Mouse (Mus musculus) heart, embryonic 16.5 days (tissue): Measurements from ENCODE around the gene Naxd. TPM values are rescaled to one million over a fixed set of nuclear protein-coding genes. Genes with fewer than 3 reads are reported as not detected.
A peak's percentile ranks its signal among the peaks of the same experiment; 100 is the strongest.
"Not testable (repeated sequence)": the region's sequence is repeated elsewhere in the genome, so short reads cannot be mapped to it uniquely, and the experiment has no call there.

ENCODE experiments used
- ATAC-seq: fragments of 200-750 bp; cut with Nextera tagmentation; replicated peaks from 2 replicates; pipeline ENCODE4 v1.8.0; 2017; ENCODE audit warnings: moderate number of reproducible peaks; ENCODE audit not compliant: insufficient read depth, low FRiP score; ENCODE audit errors: extremely low read depth
- H3K27ac ChIP-seq: fragments of 300-500 bp; sonication (generic); 2 replicates; pipeline ENCODE4 v1.5.1; 2014; ENCODE audit warnings: mild to moderate bottlenecking, low read length, control low read depth, moderate library complexity
- H3K27me3 ChIP-seq: fragments of 300-500 bp; sonication (generic); 2 replicates; pipeline ENCODE4 v1.6.1; 2014; ENCODE audit warnings: low read length, mixed read lengths; ENCODE audit not compliant: control insufficient read depth, insufficient read depth
- H3K36me3 ChIP-seq: fragments of 300-500 bp; sonication (generic); 2 replicates; pipeline ENCODE4 v1.6.1; 2014; ENCODE audit not compliant: control insufficient read depth, insufficient read depth
- H3K4me1 ChIP-seq: fragments of 300-500 bp; sonication (generic); 2 replicates; pipeline ENCODE4 v1.6.1; 2014; ENCODE audit warnings: low read length, mixed read lengths; ENCODE audit not compliant: control insufficient read depth, insufficient read depth
- H3K4me2 ChIP-seq: fragments of 300-500 bp; sonication (generic); 2 replicates; pipeline ENCODE4 v1.6.1; 2014; ENCODE audit warnings: low read depth, mild to moderate bottlenecking, control low read depth, low read length
- H3K4me3 ChIP-seq: fragments of 300-500 bp; sonication (generic); 2 replicates; pipeline ENCODE4 v1.5.1; 2014; ENCODE audit warnings: mild to moderate bottlenecking, control low read depth, low read length
- H3K9ac ChIP-seq: fragments of 300-500 bp; sonication (generic); 2 replicates; pipeline ENCODE4 v1.6.1; 2014; ENCODE audit warnings: low read length, control low read depth
- H3K9me3 ChIP-seq: fragments of 300-500 bp; sonication (generic); replicated peaks from 2 replicates; pipeline ENCODE4 v1.6.1; 2016; ENCODE audit warnings: low read length; ENCODE audit not compliant: control insufficient read depth
- WGBS: fragments of 180-500 bp; shearing (Covaris S2); extraction: QIAGEN DNeasy Blood & Tissue Kit; methylation state at CpG from one replicate; pipeline ENCODE4 v1.1.7; 2014; 5-methylcytosine and 5-hydroxymethylcytosine counted together
- polyA plus RNA-seq: library from polyadenylated mRNA; unstranded; fragments of >200 nt; fragmentation: Nextera tagmentation; extraction: Ambion mirVana; gene quantifications from 2 replicates; pipeline ENCODE4 v1.2.1, GENCODE M21; 2015

Naxd gene
- polyA plus RNA-seq, 1 experiment from 2014 or later, result 90.8 TPM

DNA sequence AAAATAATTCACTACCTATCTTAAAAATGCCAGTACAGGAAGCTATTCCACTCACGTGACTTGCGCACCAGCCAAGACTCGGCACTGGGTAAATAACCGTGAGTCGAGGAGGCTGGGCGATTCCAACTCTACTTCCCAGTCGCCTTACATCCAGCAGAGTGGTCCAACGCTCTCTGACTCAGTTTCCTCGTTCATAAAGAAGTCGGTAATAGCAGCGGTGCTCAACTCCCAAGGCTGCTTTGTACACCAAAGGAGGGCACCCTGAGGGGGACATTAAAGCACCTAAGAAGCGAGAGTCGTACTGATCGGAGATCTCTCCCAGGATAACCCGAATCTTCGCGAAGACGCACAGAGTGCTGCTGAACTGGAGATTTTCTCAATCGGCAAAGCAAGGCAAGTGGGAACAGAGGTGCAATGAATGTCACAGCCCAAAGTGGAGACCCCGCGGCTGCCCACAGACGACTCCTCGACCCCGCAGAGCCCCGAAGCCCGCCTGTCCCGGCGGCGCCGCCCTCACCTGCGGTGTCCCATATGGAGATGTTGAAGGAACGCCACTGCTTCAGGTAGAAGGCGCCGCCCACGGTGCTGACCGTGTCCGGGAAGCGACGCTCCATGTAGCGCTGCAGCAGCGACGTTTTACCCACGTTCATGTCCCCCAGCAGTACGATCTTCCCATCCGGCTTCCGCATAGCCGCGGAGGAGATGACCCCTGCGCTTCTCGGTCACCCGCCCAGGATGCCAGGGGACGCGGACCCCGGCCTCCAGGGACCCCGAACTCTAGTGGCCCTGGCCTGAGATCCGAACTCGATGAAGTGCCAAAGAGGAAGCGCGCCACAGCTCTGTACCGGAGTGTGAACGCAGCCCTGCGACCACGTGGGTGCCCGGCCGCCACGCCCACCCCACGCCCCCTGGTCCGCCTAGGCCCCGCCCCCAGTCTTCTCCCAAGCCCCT lies 19.2 kb upstream of the Naxd start, which contains the start of gene Rab20:
Gene Rab20 (minus strand): TSS at position 900 of the 951 bp plus-strand sequence.
- no peaks in the 10 kb centered on the region; the same call in 1 of the 2 replicates for H3K27me3 ChIP-seq

DNA sequence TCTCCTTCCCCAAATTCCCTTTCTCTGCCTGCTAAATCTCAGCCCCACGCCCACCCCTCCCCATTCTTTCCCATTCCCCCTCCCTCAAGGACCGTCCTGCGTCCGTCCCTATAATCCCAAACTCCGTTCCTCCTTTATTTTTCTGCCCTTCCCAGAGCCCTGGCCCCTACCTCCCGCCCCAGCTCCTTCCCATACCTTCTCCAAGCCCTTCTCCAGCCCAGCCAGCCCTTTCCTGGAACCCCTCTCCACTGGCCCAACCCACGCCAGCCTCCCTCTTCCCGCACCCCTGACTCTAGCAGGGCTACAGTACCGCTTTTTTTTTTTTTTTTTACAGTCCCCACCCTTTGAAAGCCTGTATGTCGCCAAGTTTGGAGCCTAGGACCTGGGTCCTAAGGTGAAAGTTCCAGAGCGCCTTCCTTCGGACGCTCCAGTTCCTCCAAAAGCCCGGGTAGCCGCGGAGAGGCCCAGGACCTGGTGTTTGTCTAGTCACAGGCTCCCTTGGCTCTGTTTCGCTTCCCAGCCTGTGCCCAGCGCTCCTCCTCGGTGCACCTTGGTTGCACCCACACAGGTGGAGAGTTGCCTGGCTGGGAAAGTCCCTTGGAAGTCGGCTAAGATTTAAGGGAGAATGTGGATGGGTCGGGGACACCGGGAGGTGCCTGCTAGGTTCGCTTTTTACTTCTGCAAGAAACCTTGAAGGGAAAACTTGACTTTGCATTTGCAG lies 18.3 kb upstream of the Naxd start:
- Histone ChIP-seq H3K27me3 (no peaks in the 10 kb centered on the region; the same call in 1 of the 2 replicates), H3K27ac (peak overlapping the region; percentile 74)

More for the DNA sequence above, 19.2 kb upstream of the Naxd start, which contains the start of gene Rab20:
- WGBS, result under 1% methylated on average over 69 of the region's 69 CpGs
- peak; percentile 73 for ATAC-seq
- H3K27ac ChIP-seq, result peak within 1 kb of the TSS; percentile 97
- no peaks in the 10 kb centered on the region for H3K36me3 ChIP-seq
- peak within 1 kb of the TSS; percentile 91 for H3K9ac ChIP-seq
- peak within 1 kb of the TSS; percentile 95 for H3K4me2 ChIP-seq
- peaks cover 35% of the 10 kb centered on the region for H3K4me1 ChIP-seq
- H3K4me3 ChIP-seq, result peak within 1 kb of the TSS; percentile 84
- H3K9me3 ChIP-seq, result no peaks in the 10 kb centered on the region

DNA sequence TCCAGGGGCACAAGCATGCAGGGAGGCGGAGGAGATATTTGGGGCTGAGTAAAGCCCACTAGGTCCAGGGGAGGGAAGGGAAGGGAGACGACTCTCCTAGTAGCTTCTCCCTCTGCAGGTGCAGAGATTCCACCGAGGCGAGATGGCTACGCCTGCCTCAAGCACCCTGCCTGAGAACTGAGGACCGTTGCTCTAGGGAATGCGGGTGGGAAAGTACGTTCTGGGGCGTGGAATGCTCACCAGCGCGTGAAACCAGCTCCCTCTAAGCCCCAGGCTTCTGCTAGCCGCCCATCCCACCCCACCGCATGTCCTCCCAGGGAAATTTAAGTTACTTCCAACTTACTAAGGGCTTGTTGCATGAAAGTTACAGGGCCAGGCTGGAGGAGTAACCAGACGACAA lies 17.7 kb upstream of the Naxd start:
- Histone ChIP-seq H3K4me1 (peaks cover 20% of the 10 kb centered on the region), H3K36me3 (no peaks in the 10 kb centered on the region), H3K27me3 (no peaks in the 10 kb centered on the region; the same call in 1 of the 2 replicates), H3K4me2 (peak overlapping the region; percentile 95), H3K4me3 (peak overlapping the region; percentile 84), H3K9ac (peak overlapping the region; percentile 72), H3K9me3 (no peaks in the 10 kb centered on the region), H3K27ac (peak overlapping the region; percentile 74)
- WGBS, result 21% methylated on average over 14 of the region's 14 CpGs
- no peak for ATAC-seq

More for the DNA sequence above, 18.3 kb upstream of the Naxd start:
- Histone ChIP-seq H3K9ac (peak overlapping the region; percentile 72), H3K4me1 (peaks cover 26% of the 10 kb centered on the region), H3K9me3 (no peaks in the 10 kb centered on the region), H3K36me3 (no peaks in the 10 kb centered on the region), H3K4me3 (peak overlapping the region; percentile 84), H3K4me2 (peak overlapping the region; percentile 95)
- WGBS, result 5% methylated on average over 23 of the region's 23 CpGs
- ATAC-seq, result no peak

DNA sequence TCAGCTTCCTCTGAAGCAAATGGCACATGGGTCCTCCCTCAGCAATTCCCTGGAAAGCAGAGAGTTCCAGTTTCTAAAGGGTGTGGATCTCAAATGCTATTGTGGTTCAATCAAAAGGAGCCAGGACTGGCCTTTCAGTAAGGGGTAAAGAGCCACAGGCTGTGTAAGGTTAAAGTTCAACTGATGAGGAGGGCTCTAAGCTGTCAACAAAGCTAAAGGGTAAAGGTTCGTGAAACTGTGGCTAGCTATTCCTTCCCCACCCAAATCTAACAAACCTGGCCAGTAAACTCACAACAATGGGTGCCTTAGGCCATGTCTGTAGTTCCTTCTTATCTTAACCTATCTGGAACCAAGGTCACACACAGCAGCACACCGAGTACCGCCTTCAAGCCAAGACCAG lies 15.4 kb upstream of the Naxd start:
- 63% methylated on average over 3 of the region's 3 CpGs for WGBS
- no peaks in the 10 kb centered on the region for H3K9me3 ChIP-seq
- no peak for ATAC-seq
- H3K9ac ChIP-seq, result no peak overlapping the region
- H3K4me3 ChIP-seq, result no peak overlapping the region
- H3K27me3 ChIP-seq, result no peaks in the 10 kb centered on the region; the same call in 1 of the 2 replicates
- no peaks in the 10 kb centered on the region for H3K36me3 ChIP-seq
- H3K4me1 ChIP-seq, result peaks cover 12% of the 10 kb centered on the region
- H3K4me2 ChIP-seq, result peak overlapping the region; percentile 39
- peak overlapping the region; percentile 94 for H3K27ac ChIP-seq

DNA sequence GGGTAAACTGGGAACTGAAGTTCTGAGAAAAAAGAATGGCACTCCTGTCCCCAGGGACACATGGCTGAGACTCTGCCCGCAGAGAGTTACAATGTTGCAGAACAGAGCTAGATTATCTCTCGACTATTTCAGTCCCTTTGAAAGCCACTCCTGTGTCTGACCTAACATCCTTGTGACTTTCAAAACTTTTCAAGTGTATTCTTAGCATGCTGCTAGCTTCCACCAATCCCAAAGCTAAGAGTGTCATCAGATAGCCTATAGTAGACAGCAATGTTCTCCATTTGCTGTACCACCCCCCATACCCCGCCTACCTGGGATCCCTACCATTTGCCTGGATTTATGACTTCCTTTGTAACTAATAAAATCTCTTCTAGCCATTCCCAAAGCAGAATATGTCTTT lies 14.8 kb upstream of the Naxd start:
- Histone ChIP-seq H3K36me3 (no peaks in the 10 kb centered on the region), H3K4me2 (peak overlapping the region; percentile 39), H3K4me3 (no peak overlapping the region), H3K4me1 (peaks cover 12% of the 10 kb centered on the region), H3K27ac (peak overlapping the region; percentile 94), H3K9me3 (no peaks in the 10 kb centered on the region), H3K9ac (peak overlapping the region; percentile 64), H3K27me3 (no peaks in the 10 kb centered on the region; the same call in 1 of the 2 replicates)
- 44% methylated on average over 3 of the region's 3 CpGs for WGBS
- ATAC-seq, result peak; percentile 54

DNA sequence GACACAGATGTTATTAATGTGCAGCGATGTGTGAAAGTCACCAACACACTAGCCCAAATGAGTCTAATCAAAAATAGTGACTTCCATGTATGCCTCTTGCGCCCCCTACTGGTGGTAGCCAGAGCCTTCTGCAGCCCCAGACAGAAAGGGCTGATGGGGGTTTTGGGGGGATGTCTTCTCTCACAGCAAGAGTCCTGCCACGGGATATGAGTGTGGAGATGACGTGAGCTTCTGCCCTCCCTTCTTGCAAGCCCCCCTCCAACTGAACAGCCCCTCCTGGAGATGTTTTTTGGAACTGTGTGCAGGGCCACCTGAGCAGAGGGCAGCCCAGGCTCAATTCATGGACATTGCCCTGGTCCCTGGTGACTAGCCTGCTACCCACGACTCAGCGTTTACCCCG lies 11.2 kb upstream of the Naxd start:
- H3K36me3 ChIP-seq, result no peaks in the 10 kb centered on the region
- H3K4me1 ChIP-seq, result peaks cover 10% of the 10 kb centered on the region
- no peak overlapping the region for H3K27ac ChIP-seq
- no peak overlapping the region for H3K4me3 ChIP-seq
- 0 out of 2 replicates have a peak, but pooled peaks cover 4% of the 10 kb centered on the region for H3K27me3 ChIP-seq
- H3K9me3 ChIP-seq, result no peaks in the 10 kb centered on the region
- no peak overlapping the region for H3K4me2 ChIP-seq
- 18% methylated on average over 7 of the region's 7 CpGs for WGBS
- H3K9ac ChIP-seq, result no peak overlapping the region
- ATAC-seq, result no peak

DNA sequence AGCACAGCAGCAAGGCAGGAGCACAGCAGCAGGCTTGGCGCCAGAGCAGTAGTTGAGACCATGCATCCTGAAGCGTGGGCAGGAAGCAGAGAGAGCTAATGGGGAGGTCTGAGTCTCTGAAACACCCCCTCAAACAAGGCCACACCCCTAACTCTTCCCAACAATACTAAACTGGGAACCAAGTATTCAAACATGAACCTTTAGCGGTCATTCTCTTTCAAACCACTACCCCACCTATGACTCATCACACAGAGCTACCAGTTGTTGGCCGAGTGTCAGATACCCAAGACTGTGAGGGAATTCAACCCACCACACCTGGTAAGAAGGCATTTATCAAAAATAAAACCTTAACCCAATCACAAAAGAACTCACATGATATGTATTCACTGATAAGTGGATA lies 10.1 kb upstream of the Naxd start:
- 0 out of 2 replicates have a peak, but pooled peaks cover 4% of the 10 kb centered on the region for H3K27me3 ChIP-seq
- H3K9ac ChIP-seq, result no peak overlapping the region
- 60% methylated on average over 4 of the region's 4 CpGs for WGBS
- no peak for ATAC-seq
- no peak overlapping the region for H3K27ac ChIP-seq
- H3K4me2 ChIP-seq, result no peak overlapping the region
- H3K4me3 ChIP-seq, result no peak overlapping the region
- H3K4me1 ChIP-seq, result peaks cover 4% of the 10 kb centered on the region
- H3K9me3 ChIP-seq, result no peaks in the 10 kb centered on the region
- H3K36me3 ChIP-seq, result no peaks in the 10 kb centered on the region

DNA sequence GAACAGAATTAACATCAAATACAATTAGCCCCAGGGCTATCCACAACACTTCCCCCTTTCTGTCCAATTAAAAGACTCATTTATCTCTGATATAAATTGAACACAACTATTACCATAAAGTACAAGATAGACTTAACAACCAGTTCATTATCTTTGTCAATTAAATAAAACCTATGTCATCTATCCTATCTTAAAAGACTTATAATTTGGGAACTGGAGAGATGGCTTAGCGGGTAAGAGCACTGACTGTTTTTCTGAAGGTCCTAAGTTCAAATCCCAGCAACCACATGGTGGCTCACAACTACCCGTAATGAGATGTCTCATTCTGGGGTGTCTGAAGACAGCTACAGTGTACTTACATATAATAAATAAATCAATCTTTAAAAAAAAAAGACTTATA lies 5.0 kb upstream of the Naxd start:
- H3K27ac ChIP-seq, H3K9me3 ChIP-seq, H3K4me3 ChIP-seq, ATAC-seq, H3K4me2 ChIP-seq, H3K4me1 ChIP-seq, H3K36me3 ChIP-seq, H3K9ac ChIP-seq, H3K27me3 ChIP-seq: not testable (repeated sequence)
- WGBS, result 88% methylated on average over 2 of the region's 2 CpGs
